Mouse (Mus musculus) testis, adult 2 months (tissue): ENCODE measurements at regions not wholly inside any gene's neighbourhood (a gene's known extent, or its start where the extent isn't known, plus 50 kb on each side); places are given as distances from the start of the nearest gene placed in this dataset.

Source experiments
- H3K27ac ChIP-seq: fragments of 200-500 bp; 2 replicates; pipeline ENCODE4 v1.5.1; 2012; ENCODE audit warnings: low read depth, low read length; ENCODE audit not compliant: control insufficient read depth, insufficient read depth
- H3K27me3 ChIP-seq: fragments of 200-500 bp; 2 replicates; pipeline ENCODE4 v1.6.1; 2012; ENCODE audit warnings: mild to moderate bottlenecking, low read length, moderate library complexity; ENCODE audit not compliant: control insufficient read depth, insufficient read depth
- H3K36me3 ChIP-seq: fragments of 200-500 bp; 2 replicates; pipeline ENCODE4 v1.6.1; 2012; ENCODE audit warnings: mild to moderate bottlenecking, low read length; ENCODE audit not compliant: control insufficient read depth, insufficient read depth
- H3K4me1 ChIP-seq: fragments of 200-500 bp; 2 replicates; pipeline ENCODE4 v1.6.1; 2012; ENCODE audit warnings: low read length; ENCODE audit not compliant: control insufficient read depth, insufficient read depth
- H3K4me3 ChIP-seq: fragments of 200-500 bp; 2 replicates; pipeline ENCODE4 v1.5.1; 2012; ENCODE audit warnings: low read depth, mild to moderate bottlenecking, low read length, moderate library complexity, mixed read lengths; ENCODE audit not compliant: control insufficient read depth
- CTCF ChIP-seq: fragments of 200-500 bp; IDR thresholded peaks from 2 replicates; pipeline ENCODE4 v1.5.1; 2012; ENCODE audit warnings: low read depth, mild to moderate bottlenecking, inconsistent platforms, low read length, moderate library complexity; ENCODE audit not compliant: control insufficient read depth, insufficient read depth, insufficient replicate concordance
- POLR2A ChIP-seq: fragments of 200-500 bp; IDR thresholded peaks from 2 replicates; pipeline ENCODE4 v1.6.1; 2012; ENCODE audit warnings: low read depth, mild to moderate bottlenecking, inconsistent platforms, low read length, moderate library complexity; ENCODE audit not compliant: control insufficient read depth

DNA sequence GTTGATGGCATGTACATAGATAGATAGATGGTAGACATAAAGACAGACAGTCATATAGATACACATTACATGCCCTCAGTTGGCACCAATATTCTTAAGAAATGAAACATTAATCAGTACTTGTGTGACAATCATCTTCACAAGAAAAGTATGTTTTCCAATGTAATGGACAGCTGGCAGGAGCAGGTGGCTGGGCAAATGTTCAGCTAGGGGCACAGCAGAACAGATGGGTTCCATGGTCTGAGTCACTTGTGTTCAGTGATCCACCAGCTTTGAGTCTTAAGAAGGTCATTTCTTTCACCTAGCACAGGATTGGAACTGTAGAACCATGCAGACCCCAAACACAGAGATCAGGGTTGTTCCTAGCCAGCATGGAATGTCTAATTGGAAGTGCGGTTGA is 2631.2 kb upstream of the 5930422O12Rik start:
- TF ChIP-seq CTCF (no peak), POLR2A (no peak)
- no peaks in the 10 kb centered on the region for H3K36me3 ChIP-seq
- no peak overlapping the region for H3K27ac ChIP-seq
- no peaks in the 10 kb centered on the region for H3K27me3 ChIP-seq
- no peaks in the 10 kb centered on the region for H3K4me1 ChIP-seq
- H3K4me3 ChIP-seq = no peak overlapping the region

DNA sequence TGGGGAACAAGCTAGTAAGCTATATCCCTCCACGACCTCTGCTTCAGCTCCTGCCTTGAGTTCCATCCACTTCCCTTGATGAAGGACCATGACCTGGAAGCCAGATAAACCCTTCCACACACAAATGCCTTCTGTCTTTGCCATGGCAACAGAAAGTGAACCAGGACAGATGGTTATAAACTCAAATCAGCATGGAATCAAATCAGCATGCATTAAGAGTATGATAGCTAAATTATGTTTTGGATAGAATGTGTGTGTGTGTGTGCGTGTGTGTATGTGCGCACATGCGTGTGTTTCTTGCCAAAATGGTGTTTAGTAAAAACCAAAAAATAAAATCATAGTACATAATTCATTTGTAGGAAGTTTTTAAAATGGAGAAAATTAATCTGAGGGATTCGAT is 2611.5 kb upstream of the 5930422O12Rik start:
- H3K4me3 ChIP-seq = no peak overlapping the region
- TF ChIP-seq POLR2A = no peak
- TF ChIP-seq CTCF = no peak

DNA sequence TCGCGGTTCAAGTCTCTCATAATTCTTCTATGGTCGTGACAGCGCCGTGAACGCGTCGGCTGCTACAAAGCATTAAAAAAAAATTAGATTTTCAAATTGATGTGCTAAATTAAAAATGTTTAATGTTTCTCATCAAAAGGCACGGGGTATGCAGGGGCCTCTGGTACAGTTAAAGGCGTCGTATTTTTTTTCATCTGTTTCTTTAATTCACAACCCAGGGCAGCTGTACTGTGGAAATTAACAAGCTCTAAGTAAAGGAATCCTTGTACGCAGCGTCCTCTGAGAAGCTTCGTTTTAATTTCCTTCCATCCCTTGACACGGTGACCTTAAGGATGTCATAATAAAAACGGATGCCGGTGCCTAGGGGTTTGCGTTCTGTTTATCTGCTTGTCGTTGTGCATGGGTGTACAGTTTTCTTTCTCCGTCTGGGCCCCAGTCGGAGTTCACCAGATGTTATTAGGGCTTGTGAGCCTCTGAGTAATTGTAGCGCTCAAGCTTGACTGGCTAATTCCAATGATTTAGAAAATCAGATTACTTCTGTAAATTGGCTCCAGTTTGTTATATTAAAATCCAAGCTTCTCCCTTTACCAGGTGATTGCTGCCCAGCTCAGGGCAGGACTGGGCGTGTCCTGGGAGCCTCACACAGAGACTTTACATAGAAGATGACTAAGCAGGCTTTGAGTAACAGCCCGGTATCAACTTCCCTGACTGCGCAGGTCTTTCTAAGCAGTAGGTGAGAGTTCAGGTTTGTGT is 2605.5 kb upstream of the 5930422O12Rik start:
- H3K27ac ChIP-seq = no peak overlapping the region
- H3K36me3 ChIP-seq = no peaks in the 10 kb centered on the region
- H3K4me3 ChIP-seq = peak overlapping the region; percentile 47
- no peaks in the 10 kb centered on the region for H3K27me3 ChIP-seq
- no peak for TF ChIP-seq POLR2A
- TF ChIP-seq CTCF = no peak
- peaks cover 7% of the 10 kb centered on the region for H3K4me1 ChIP-seq

More for the DNA sequence above, 2611.5 kb upstream of the 5930422O12Rik start:
- Histone ChIP-seq H3K36me3 (no peaks in the 10 kb centered on the region), H3K4me1 (no peaks in the 10 kb centered on the region), H3K27ac (no peak overlapping the region), H3K27me3 (no peaks in the 10 kb centered on the region)

DNA sequence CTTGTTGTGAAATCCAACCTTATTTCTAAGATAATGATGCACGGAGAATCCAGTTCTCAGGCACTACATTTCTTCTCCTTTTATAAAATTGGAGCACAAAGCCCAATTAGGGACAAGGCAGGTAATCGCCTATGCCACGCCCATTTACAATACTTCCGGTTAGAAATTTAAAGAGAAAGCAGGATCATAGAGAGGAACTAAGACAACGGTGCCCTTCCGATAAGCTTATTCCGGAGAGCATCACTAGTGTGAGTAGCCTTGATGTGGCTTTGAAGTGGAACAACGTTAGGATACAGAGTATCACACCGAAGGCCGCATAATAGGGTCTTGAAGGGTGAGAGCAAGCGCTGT is 2604.9 kb upstream of the 5930422O12Rik start:
- Histone ChIP-seq H3K27me3 (no peaks in the 10 kb centered on the region), H3K4me1 (peaks cover 7% of the 10 kb centered on the region), H3K36me3 (no peaks in the 10 kb centered on the region), H3K4me3 (peak overlapping the region; percentile 49), H3K27ac (no peak overlapping the region)
- TF ChIP-seq CTCF = no peak
- no peak for TF ChIP-seq POLR2A

DNA sequence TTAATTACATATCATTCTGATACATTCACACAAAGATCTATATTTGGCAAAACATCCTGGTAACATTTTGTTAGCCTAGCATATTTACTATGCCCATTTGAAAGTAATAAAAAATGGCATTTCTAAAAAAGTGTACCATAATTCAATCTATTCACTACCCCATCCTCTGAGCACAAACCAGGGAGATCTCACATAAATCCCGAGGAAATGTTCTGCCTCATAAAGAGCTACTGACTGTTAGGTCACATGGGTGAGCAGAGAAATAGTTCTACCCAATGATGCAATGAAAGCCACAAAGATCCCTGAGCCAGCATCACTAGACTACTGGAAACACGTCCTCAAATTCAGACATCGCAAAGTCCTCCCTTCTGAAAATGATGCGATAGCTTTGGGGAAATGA is 2602.5 kb upstream of the 5930422O12Rik start:
- no peaks in the 10 kb centered on the region for H3K27me3 ChIP-seq
- H3K4me1 ChIP-seq = peaks cover 7% of the 10 kb centered on the region
- H3K27ac ChIP-seq = no peak overlapping the region
- no peaks in the 10 kb centered on the region for H3K36me3 ChIP-seq
- TF ChIP-seq POLR2A (no peak), CTCF (no peak)
- no peak overlapping the region for H3K4me3 ChIP-seq

DNA sequence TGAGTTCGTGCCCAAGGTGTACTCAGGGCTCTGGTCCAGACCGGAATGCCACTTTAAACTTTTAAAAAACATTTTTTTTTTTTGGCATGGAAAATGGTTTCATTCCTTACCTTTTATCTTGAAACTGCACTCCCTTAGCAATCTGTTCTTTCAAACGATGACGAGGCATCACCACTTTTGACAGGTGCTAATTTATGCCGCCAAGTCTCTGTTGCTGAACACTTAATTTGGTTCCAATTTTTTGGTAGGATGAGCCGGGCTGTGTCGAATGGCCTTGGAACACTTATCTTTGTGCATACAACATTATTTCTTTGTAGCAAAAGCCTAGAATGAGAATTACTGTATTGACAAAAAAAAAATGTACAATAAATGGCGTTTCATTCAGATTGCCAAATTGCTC is 2590.5 kb upstream of the 5930422O12Rik start:
- Histone ChIP-seq H3K27ac (no peak overlapping the region), H3K4me1 (no peaks in the 10 kb centered on the region), H3K4me3 (no peak overlapping the region), H3K27me3 (no peaks in the 10 kb centered on the region), H3K36me3 (no peaks in the 10 kb centered on the region)
- TF ChIP-seq CTCF (no peak), POLR2A (no peak)

DNA sequence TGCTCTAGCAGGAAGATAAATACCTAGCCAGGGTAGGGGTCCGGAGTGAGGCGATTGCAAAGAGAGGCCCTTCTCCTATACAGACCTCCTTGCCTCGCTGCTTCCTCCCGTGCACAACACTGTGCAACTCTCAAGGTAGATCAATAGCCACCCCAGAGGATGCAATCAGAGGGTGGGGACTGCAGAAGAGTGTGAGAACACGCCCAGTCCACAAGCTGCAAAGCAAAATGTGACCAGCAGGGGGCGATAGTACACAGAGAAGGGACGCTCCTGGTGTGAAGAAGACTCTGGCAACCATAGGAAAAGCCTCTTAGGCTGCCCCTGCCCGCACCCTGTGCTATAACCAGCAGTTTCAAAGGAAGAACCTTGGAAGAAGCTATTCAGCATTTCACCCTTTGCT is 2588.4 kb upstream of the 5930422O12Rik start:
- Histone ChIP-seq H3K36me3 (no peaks in the 10 kb centered on the region), H3K4me1 (no peaks in the 10 kb centered on the region), H3K27ac (no peak overlapping the region), H3K4me3 (no peak overlapping the region), H3K27me3 (no peaks in the 10 kb centered on the region)
- TF ChIP-seq POLR2A (no peak), CTCF (peak; percentile 95)
